Mouse (Mus musculus) olfactory bulb, adult 2 months (tissue): Measurements from ENCODE around the gene Bri3bp.

Experiments
- CTCF ChIP-seq: fragments of 200-500 bp; IDR thresholded peaks from 2 replicates; pipeline ENCODE4 v1.5.1; 2012; ENCODE audit warnings: low read depth, mild to moderate bottlenecking, low read length, moderate library complexity; ENCODE audit not compliant: insufficient read depth
- POLR2A ChIP-seq: fragments of 200-500 bp; IDR thresholded peaks from 2 replicates; pipeline ENCODE4 v1.6.1; 2012; ENCODE audit warnings: mild to moderate bottlenecking, low read depth, low read length, moderate library complexity; ENCODE audit not compliant: insufficient read depth

- TF ChIP-seq CTCF (no peak), POLR2A (no peak)
These were observed 39.3 kb downstream of the Bri3bp start for GRCm38 (mm10) chr5:125480434-125481231.
